Comparison of ENCODE assay signal across 13 mouse cellular contexts in the genomic region with DNA sequence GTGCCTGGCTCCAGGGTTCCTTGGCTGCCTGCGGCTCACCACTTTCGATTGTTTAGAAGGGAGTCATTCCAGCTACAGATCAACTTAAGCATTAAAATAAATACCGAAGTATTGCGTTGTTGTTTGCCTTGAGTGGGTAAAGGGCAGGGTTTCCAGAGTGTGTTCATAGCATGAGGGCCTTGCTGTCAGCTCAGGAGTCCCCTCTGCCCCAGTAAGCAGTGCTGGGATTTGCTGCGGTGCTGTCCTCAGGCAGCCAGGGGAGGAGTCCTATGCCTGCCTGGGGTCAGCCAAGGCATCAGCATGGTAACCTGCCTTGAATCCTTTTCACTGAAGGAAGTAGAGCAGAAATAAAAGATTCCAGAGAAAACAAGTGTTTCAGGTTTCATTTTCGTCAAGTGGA. TPM values are rescaled to one million over a fixed set of nuclear protein-coding genes. Genes with fewer than 3 reads are reported as not detected.
DNase-seq lines count a peak whose midpoint lies in the region; TF ChIP-seq lines count a peak whose summit lies in the region.
"Had no signal": no experiment of that assay in that cellular context is flagged by ENCODE, and none has a peak within 500 bp of the region (broad histone marks: within the 10 kb centered on the region; RNA-seq: fewer than 3 reads in every experiment).

No protein-coding gene starts in this region.

- no peak overlapping the region for H3K4me3 ChIP-seq in gastrocnemius, adult 2 months
- H3K4me3 ChIP-seq in limb, embryonic 10.5 days, result no peak overlapping the region
- H3K4me3 ChIP-seq: heart, embryonic 10.5 days; neural tube, embryonic 13.5 days had no signal

- peaks cover 20% of the 10 kb centered on the region for H3K4me1 ChIP-seq in limb, embryonic 10.5 days

- H3K9me3 ChIP-seq in limb, embryonic 10.5 days (replicated peaks), result no peaks in the 10 kb centered on the region
- H3K9me3 ChIP-seq: heart, embryonic 10.5 days; neural tube, embryonic 13.5 days had no signal

- H3K27ac ChIP-seq in gastrocnemius, adult 2 months, result peak overlapping the region; percentile 59
- H3K27ac ChIP-seq in limb, embryonic 10.5 days, result no peak overlapping the region
- H3K27ac ChIP-seq: neural tube, embryonic 13.5 days had no signal

- no peak for DNase-seq in gastrocnemius, adult 2 months
- no peak for DNase-seq in gastrocnemius, adult 18-20 months (ENCODE audit: low spot score)
- peak; percentile 48 for DNase-seq in urinary bladder, adult 2 months (ENCODE audit: low spot score)
- DNase-seq in urinary bladder, postnatal 10 days (ENCODE audit: low spot score), result no peak
- peak; percentile 65 for DNase-seq in lung, postnatal 10 days
- DNase-seq in limb, embryonic 10.5 days (ENCODE audit: low spot score), result no peak
- no peak for DNase-seq in ovary, postnatal 36 days (ENCODE audit: low spot score)
- DNase-seq in gastrocnemius, postnatal 14 days, result no peak
- DNase-seq: thymus, postnatal 36 days had no signal

- intact Hi-C loops in gastrocnemius, adult 2 months (cut with DNase I), result no loop called here
- intact Hi-C loops in gastrocnemius, postnatal 14 days (cut with DNase I; ENCODE audit: low total_unique reads), result no loop called here

- no peaks in the 10 kb centered on the region for H3K36me3 ChIP-seq in limb, embryonic 10.5 days
- H3K36me3 ChIP-seq: heart, embryonic 10.5 days; neural tube, embryonic 13.5 days had no signal

- no peaks in the 10 kb centered on the region for H3K27me3 ChIP-seq in limb, embryonic 10.5 days (ENCODE audit: low read depth, poor library complexity, severe bottlenecking)
- H3K27me3 ChIP-seq: neural tube, embryonic 13.5 days; Patski had no signal

- TF ChIP-seq CTCF in gastrocnemius, adult 2 months (IDR thresholded peaks at IDR 0.05), result no peak

- WGBS in limb, embryonic 10.5 days, result 93% methylated on average over 6 of the region's 6 CpGs

RNA-seq across cellular contexts. Expression of a gene that starts 18.6 kb away (rescaled TPM):
- 1 to 10 TPM; 3.9 to 6.1 TPM for total RNA-seq in gastrocnemius, adult 2 months (2021)
- 1 to 10 TPM; 4.6 to 9.0 TPM for total RNA-seq in gastrocnemius, adult 18-20 months (2021)
- polyA plus RNA-seq in urinary bladder, adult 2 months (2012; rRNA removed), result 69.3 and 91.4 TPM in 2 replicates
- polyA plus RNA-seq in limb, embryonic 10.5 days (2016; fragmentation: Nextera tagmentation; extraction: Ambion mirVana), result 4.5 and 8.0 TPM in 2 replicates
- total RNA-seq in gastrocnemius, postnatal 14 days (2021), result 1 to 10 TPM; 4.7 to 4.8 TPM

RNA-seq across cellular contexts. Expression of a gene that starts 33.1 kb away (rescaled TPM):
- total RNA-seq in gastrocnemius, adult 2 months (2021), result 1 to 10 TPM; 5.1 to 5.9 TPM
- total RNA-seq in gastrocnemius, adult 18-20 months (2021), result 1 to 10 TPM; 4.2 to 5.0 TPM
- 14.9 and 22.5 TPM in 2 replicates for polyA plus RNA-seq in urinary bladder, adult 2 months (2012; rRNA removed)
- 41.4 and 47.7 TPM in 2 replicates for polyA plus RNA-seq in limb, embryonic 10.5 days (2016; fragmentation: Nextera tagmentation; extraction: Ambion mirVana)
- total RNA-seq in gastrocnemius, postnatal 14 days (2021), result 1 to 10 TPM; 6.8 to 7.0 TPM

RNA-seq across cellular contexts. Expression of a gene that starts 40.0 kb away (rescaled TPM):
- 10 to 100 TPM; 36.4 to 41.1 TPM for total RNA-seq in gastrocnemius, adult 2 months (2021)
- total RNA-seq in gastrocnemius, adult 18-20 months (2021), result 10 to 100 TPM; 38.0 to 47.5 TPM
- polyA plus RNA-seq in urinary bladder, adult 2 months (2012; rRNA removed), result 29.3 and 31.7 TPM in 2 replicates
- 0.48 and 0.89 TPM in 2 replicates for polyA plus RNA-seq in limb, embryonic 10.5 days (2016; fragmentation: Nextera tagmentation; extraction: Ambion mirVana)
- total RNA-seq in gastrocnemius, postnatal 14 days (2021), result 10 to 100 TPM; 25.7 to 29.1 TPM

RNA-seq across cellular contexts. Expression of a gene that starts 52.3 kb away (rescaled TPM):
- 10 to 100 TPM; 37.3 to 46.0 TPM for total RNA-seq in gastrocnemius, adult 2 months (2021)
- 10 to 100 TPM; 40.7 to 41.1 TPM for total RNA-seq in gastrocnemius, adult 18-20 months (2021)
- polyA plus RNA-seq in urinary bladder, adult 2 months (2012; rRNA removed), result 176 and 195 TPM in 2 replicates
- 206 and 208 TPM in 2 replicates for polyA plus RNA-seq in limb, embryonic 10.5 days (2016; fragmentation: Nextera tagmentation; extraction: Ambion mirVana)
- total RNA-seq in gastrocnemius, postnatal 14 days (2021), result 10 to 100 TPM; 42.8 to 52.4 TPM

RNA-seq across cellular contexts. Expression of a gene that starts 56.3 kb away (rescaled TPM):
- total RNA-seq in gastrocnemius, adult 2 months (2021), result not detected
- total RNA-seq in gastrocnemius, adult 18-20 months (2021), result not detected
- polyA plus RNA-seq in urinary bladder, adult 2 months (2012; rRNA removed), result not detected in 2 replicates
- polyA plus RNA-seq in limb, embryonic 10.5 days (2016; fragmentation: Nextera tagmentation; extraction: Ambion mirVana), result 0.30 TPM in 1 of 2 replicates, not detected in the other
- total RNA-seq in gastrocnemius, postnatal 14 days (2021), result not detected
- polyA plus RNA-seq: forebrain, embryonic 11.5 days; Patski had no signal

Comparison
In these comparisons a context has a peak if more than half of its experiments do, and no peak if none do; other contexts are left out.
1. DNase-seq: peak in urinary bladder, adult 2 months (single experiment) and lung, postnatal 10 days (single experiment); none in gastrocnemius, adult 2 months (single experiment), gastrocnemius, adult 18-20 months (single experiment), urinary bladder, postnatal 10 days (single experiment), limb, embryonic 10.5 days (single experiment), ovary, postnatal 36 days (single experiment) and gastrocnemius, postnatal 14 days (single experiment).